Mouse (Mus musculus) testis, postnatal 14 days (tissue): ENCODE data around the gene Olfml2a.

Source experiments
- DNase-seq: peaks from one replicate; pipeline ENCODE4 v3.0.0; 2021; ENCODE audit warnings: low spot score

Olfml2a gene

DNA sequence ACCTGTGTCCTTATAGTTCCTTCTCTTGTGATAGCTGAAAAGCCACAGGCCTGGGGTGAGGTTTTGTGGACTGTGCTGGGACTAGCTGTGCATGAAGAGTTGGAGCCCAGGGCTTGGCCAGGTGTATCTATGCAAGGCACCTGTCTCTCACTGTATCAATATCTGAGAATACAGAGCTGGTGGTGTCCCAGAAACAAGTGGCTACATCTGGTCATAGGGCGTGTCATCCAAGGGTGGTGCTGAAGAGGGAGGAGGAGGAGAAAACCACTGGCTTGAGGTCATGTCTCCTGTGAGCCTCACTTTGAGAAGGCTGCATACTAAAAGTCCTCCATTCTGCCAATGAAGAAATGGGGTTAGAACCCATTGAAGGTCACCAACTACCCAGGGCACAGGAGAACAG lies 6.2 kb downstream of the Olfml2a start:
- DNase-seq = no peak

DNA sequence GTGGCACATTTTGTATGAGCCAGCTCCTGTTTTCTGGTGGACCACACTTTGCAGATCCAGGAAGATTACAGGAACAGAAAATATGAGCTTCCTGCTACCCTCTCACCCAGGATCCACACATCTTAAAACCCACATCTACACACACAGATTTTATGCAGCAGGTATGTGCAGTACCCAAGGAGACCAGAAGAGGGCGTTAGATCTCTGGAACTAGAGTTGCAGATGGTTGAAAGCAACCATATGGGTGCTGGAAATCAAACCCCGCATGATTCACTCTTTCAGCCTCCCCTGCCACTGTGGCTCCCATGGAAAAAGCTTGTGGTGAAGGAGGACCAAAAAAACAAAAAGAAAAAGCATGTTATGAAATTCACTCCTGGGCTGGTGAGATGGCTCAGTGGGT lies 7.3 kb downstream of the Olfml2a start:
- DNase-seq = peak; percentile 54

DNA sequence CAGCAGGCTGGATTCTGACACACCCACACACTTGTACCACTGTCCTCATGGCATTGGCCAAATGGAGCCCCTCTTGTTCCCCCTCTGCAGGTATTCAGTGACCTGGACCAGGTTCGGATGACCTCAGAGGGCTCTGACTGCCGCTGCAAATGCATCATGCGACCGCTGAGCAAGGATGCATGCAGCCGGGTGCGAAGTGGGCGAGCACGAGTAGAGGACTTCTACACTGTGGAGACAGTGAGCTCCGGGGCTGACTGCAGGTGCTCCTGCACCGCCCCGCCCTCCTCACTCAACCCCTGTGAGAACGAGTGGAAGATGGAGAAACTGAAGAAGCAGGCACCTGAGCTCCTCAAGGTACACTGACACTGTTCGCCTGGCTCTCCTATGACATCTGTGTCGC lies 9.6 kb downstream of the Olfml2a start:
- DNase-seq = no peak

- no peak for DNase-seq
Measured at GRCm38 (mm10) chr2:38941898-38942297, 10.1 kb downstream of the Olfml2a start.

DNA sequence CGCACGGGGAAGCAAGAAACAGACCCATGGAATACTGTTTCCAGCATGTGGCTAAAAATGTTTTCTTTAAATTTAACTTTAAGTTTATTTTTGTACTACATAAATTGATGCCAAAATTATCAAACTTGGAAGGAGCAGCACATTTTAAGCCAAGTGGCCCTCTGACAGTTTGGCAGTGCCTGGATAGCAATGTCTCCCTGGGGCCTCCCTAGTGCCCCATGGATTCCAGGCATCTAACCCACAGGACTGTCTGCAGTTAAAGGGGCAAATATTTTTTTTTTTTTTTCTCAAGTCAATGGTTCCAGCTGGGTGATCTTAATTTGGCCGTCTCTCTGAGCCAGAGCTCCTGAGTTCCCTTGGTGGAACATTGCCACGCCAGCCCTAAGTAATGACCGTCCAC lies 11.4 kb downstream of the Olfml2a start:
- no peak for DNase-seq

GRCm38 (mm10) chr2:38943977-38944376 lies 12.2 kb downstream of the Olfml2a start:
- no peak for DNase-seq

DNA sequence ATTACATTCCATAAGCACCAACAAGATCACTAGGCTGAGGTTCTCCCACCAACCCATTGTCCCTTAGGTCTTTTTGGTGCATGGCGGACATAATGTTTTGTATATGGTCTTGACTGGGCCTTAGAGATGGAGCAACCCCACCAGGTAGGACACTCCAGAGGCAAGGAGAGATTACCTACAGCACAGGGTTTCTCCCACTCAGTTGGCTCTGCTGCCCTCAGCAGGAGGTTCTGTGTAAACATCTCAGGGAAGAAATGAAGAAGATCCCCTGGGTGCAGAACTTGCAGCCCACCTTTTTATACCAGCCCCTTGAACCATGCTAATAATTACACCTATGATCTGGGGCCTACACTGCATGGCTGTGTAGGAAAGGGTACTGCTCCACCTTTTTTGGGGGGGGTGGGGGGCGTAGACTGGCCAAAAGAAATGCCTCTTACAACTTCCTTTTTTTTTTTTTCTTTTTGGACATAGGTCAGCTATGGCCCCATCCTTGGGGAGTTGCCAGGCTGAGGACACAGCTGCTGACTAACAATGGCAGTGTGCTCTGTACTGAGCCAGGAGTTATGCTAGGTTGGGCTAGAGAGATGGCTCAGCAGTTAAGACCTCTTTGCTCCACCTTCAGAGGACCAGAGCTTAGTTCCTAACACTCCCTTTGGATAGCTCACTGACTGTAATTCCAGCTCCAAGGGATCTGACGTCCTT lies 12.8 kb downstream of the Olfml2a start:
- DNase-seq = no peak

DNA sequence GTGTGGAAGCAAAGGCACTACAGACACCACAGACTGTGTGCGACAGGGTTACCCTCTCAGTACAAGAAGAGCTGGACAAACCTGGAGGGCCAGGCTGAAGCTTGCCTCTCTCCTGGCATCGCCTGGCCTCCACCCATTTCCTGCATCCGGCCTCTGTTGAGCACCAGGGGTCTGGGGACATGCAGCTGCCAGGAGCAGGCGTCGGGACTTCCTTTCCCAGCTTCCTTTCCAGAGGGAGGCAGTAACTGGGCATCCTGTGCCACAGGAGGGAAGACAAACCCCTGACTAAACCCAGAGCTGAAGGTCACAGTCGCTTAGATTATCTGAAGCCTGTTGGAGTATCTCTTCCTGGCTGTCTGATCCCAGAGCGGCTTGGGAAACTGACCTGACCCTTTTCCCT lies 15.8 kb downstream of the Olfml2a start:
- DNase-seq = no peak

DNA sequence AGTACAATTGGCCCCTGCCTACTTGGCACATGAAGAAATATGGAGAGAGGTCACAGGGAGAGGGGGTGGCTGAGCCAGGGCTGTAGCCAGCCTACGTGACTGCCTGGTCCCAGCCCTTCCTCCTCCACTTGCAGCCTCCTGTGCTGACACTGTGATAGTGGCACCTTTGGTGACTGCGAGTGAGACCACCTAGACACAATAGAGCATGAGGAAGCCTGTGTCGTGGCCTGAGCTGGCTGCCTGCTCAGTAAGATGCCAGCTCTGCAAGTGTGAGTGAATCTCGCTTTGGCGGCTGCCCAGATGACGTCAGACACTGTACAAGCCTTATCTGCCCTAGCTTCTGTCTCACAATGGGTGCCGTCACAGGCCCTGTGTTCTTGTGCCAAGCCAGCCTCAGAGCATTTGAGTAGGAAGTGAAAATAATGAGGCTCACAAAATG lies 18.5 kb downstream of the Olfml2a start:
- DNase-seq = peak; percentile 75

- DNase-seq = peak; percentile 45
Measured at GRCm38 (mm10) chr2:38953152-38953883, 21.5 kb downstream of the Olfml2a start.

DNA sequence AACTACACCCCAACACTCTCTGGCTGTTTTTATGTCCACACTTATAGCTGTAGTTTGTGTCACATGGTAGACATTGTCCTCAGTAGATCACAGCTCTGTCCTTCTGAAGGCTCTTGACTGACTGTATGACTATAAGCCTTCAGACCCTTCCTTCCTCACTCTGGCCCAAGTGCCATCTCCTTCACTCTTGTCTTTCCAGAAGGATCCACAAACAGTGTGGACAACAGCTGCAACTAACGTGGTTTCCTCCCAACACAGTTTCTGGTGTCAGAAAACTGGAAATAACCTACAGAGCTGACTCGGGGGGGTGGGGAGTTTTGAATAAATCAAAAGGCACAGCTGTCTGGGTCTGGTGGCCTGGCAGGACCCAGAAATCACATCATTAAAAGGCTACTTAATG lies 24.3 kb downstream of the Olfml2a start:
- DNase-seq = no peak

DNA sequence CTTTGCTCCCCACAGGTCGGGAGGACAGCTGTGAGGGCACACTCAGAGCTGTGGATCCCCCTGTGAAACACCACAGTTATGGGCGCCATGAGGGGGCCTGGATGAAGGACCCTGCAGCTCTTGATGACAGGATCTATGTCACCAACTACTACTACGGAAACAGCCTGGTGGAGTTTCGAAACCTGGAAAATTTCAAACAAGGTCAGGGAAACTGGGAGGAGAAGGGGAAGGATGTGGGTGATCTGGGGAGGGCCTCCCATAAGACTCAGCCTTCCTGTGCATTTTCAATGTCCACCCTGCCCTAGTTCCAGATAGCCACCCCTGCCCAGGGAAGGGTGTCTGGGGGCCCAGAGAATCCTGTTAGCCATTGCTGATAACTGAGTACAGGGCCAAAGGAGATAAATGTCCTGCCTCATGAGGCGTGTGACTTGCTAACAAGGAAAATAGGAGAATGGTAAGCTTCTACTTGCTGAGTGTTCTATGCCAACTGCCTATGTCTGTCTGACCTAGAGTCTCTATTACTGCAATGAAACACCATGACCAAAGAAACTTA lies 26.0 kb downstream of the Olfml2a start:
- no peak for DNase-seq

GRCm38 (mm10) chr2:38964198-38964597 lies 32.4 kb downstream of the Olfml2a start:
- DNase-seq = no peak

GRCm38 (mm10) chr2:38969650-38970049 lies 37.9 kb downstream of the Olfml2a start:
- DNase-seq = no peak

- no peak for DNase-seq
Measured at GRCm38 (mm10) chr2:38970057-38970456, 38.3 kb downstream of the Olfml2a start.

- no peak for DNase-seq
Measured at GRCm38 (mm10) chr2:38973223-38973622, 41.4 kb downstream of the Olfml2a start.

DNA sequence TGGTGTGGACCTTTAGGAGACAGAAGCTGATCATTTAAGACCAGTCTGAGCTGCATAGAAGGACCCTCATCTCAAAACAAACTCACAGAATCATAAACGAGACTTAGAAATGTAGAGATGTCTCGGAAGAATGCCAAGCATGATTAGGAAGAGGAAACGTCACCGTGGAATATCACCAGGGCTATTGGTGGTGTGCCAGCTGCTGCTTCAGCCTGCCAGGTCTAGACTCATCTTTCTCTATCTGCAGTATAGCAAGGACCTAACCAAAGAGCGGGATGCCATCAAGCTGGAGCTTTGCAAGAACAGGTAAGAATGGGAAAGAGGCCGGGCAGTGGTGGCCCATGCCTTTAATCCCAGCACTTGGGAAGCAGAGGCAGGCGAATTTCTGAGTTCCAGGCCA lies 41.9 kb downstream of the Olfml2a start:
- DNase-seq = no peak

DNA sequence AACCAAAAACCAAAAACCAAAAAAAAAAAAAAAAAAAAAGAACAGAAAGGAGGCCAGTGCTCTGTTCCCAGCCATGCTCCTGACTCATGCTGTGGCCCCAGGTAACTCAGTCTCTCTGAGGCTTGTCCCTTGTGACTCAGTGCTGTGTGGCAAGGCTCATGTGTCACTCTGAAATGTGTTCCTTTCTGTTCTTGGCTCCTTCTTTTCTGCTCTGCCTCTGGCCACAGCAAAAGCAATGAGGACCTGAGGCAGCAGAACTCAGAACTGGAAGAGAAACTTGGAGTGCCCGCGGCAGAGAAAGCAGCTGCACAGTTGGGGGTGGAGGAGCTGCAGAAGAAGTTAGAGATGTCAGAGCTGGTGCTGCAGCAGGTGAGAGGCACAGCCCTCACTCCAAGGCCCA lies 42.4 kb downstream of the Olfml2a start:
- DNase-seq = no peak

- DNase-seq = no peak
Measured at GRCm38 (mm10) chr2:38975181-38975580, 43.4 kb downstream of the Olfml2a start.

- DNase-seq = no peak
Measured at GRCm38 (mm10) chr2:38975941-38976805, 44.4 kb downstream of the Olfml2a start.

GRCm38 (mm10) chr2:38977837-38978236 lies 46.1 kb downstream of the Olfml2a start:
- DNase-seq = no peak

DNA sequence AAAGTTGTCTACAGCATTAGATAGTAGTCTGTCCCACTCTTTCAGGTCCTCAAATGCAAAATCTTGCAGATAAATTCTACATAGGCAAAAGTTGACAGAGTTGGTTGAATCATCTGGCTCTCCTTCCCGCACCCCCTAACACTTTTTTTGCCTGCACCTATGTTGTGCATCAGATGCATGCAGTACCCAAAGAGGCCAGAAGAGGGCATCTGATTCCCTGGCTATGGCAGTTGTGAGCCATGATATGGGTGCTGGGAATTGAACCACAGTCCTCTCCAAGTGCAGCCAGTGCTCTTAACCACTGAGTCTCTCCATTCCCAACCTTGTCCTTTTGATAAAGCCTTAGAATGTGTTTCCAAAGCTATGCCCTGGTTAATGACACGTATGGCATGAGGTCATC lies 51.7 kb downstream of the Olfml2a start:
- DNase-seq = peak; percentile 49
